Mouse (Mus musculus) right cerebral cortex, postnatal 10 days (tissue): Measurements from ENCODE around the gene Fastkd5.
"Not testable (repeated sequence)": the region's sequence is repeated elsewhere in the genome, so short reads cannot be mapped to it uniquely, and the experiment has no call there.

Experiments used
- DNase-seq, 2 experiments: peaks; one replicate each; pipeline ENCODE4 v3.0.0; 2021; ENCODE audit warnings: low spot score in 2 of 2

Fastkd5 gene

DNA sequence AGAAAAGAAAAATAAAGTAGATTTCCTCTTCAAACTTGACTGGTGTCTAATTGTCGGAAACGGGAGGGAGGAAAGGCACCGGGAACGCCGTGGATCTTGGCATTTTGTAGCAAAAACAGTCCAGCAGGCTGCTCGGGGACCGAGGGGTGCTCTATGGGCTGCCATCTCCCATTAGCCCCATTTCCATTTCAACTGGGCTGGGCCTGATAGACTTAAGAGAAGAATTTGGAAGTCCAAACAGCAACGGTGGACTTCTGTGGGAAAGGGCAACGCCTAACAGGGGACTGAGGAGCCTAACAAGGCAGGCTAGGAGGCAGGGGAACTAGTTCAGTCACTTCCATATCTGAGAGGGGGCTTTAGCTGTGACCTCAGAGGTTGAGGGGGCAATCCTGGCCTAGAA is 52.8 kb downstream of the Fastkd5 start:
- DNase-seq = no peak

DNA sequence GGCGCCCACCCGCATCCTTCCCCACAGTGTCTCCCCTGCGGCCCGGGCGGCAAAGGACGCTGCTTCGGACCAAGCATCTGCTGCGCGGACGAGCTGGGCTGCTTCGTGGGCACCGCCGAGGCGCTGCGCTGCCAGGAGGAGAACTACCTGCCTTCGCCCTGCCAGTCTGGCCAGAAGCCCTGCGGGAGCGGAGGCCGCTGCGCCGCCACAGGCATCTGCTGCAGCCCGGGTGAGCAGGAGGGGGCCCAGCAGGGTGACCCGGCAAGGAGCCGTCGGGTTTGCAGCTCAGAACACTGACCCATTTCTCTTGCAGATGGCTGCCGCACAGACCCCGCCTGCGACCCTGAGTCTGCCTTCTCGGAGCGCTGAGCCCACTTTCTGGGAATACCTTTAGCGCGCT is 53.3 kb downstream of the Fastkd5 start:
- DNase-seq = not testable (repeated sequence)

DNA sequence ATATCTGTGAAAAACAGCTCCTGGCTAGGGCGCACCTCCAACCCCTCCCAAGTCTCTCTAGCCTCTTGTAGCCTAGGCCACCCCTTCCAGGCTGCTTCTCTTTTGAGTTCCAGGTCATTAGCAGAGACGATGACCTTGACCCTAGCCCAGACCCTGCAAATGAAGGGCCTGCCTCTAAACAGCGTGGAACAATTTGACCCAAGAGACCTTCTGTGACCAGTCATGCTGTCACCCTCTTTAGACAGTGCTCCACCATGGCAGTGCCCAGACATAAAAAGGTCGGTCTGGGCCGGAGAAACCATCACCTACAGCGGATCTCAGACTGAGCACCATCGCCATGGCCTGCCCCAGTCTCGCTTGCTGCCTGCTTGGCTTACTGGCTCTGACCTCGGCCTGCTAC is 54.0 kb downstream of the Fastkd5 start, which contains the start of gene Oxt:
Gene Oxt, plus strand, starts transcription at position 301 of the 400 bp plus-strand sequence.
- no peak for DNase-seq

DNA sequence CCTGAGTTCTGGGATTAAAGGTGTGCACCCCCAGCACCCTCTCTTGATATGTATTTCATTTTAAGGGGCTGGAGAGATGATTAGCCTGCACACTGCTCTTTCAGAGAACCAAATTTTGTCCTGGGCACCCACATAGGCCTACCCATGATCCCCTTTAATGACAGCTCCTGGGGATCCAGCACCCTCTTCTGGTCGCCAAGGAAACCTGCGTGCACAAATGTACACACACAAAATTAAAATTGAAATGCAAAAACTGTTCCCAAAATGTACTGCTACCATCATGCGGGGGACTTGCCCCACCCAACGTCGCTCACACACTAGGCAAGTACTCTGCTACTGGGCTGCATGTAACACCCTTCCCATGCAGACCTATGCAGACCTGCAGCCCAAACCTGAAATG is 54.9 kb downstream of the Fastkd5 start:
- DNase-seq = no peak

DNA sequence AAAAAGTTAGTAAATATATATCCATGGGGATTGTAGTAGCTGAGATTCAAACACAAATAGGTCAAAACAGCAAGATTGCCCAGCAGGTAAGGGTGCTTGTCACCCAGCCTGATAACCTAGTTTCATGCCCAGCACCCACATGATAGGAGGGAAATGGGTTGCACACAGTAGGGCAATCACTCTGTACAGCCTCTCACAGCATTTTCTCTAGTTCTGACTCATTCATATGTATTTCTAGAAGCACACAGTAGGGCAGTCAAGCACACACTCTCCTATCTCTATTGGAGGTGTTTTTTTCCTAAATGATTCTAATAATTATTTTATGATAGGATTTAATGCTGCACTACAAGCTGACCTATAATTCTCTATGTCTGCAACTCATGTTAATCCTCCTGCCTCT is 59.9 kb downstream of the Fastkd5 start:
- DNase-seq = no peak

DNA sequence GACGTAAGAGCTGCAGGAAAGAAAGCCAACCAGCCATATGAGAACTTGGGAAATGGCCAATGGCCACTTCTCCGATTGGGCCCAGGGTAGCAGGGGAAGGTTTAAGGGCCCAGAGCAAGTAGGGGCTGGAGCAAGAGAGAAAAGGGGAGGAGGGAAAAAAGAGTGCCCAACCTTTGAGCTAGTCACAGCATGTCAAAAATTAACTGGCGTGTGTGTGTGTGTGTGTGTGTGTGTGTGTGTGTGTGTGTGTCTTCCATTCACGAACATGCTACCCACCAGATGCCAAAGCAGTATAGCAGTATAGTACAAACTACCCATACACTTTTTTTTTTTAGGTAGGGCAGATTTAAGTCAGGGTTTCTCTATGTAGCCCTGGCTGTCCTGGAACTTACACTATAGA is 60.9 kb downstream of the Fastkd5 start:
- no peak for DNase-seq

DNA sequence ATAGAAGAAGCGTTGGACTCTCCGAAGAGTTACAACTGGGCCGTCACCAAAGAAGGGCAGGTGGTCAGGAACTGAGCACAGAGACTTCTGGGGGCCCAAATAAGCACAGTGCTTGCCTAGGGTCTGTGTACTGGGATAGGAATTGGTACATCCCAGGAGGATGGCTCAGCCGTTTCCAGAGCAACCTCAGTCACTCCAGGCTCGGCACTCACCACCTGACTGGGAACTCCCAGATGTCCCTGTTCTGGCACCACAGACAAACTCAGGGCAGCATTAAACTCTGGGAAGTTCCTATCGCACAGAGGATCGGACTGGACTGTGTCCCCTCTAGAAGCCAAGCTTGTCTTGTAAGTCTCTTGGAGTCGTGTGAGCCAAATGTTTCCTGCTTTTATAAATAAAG is 64.8 kb downstream of the Fastkd5 start:
- no peak for DNase-seq

DNA sequence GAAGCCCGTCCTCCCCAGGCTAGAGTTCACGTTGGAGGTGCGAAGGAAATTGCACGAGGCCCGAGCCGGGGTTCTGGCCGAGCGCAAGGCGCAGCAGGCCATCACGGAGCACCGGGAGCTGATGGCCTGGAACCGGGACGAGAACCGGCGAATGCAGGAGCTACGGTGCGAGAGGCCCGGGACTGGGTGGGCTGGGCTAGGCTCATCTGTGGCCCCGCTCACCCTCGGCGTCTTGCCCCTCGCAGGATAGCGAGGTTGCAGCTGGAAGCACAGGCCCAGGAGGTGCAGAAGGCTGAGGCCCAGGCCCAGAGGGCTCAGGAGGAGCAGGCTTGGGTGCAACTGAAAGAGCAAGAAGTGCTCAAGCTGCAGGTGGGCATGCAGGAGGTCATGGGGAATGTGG is 65.8 kb downstream of the Fastkd5 start:
- DNase-seq = no peak
